Mouse (Mus musculus): ENCODE results near the gene Fgf3.
"Not testable (repeated sequence)": the region's sequence is repeated elsewhere in the genome, so short reads cannot be mapped to it uniquely, and the experiment has no call there.

The Fgf3 gene

GRCm38 (mm10) chr7:144857158-144857557, 19.3 kb downstream of the Fgf3 start:
- no peak for ATAC-seq (ENCODE audit: insufficient number of reproducible peaks, low FRiP score, low TSS enrichment)

- ATAC-seq (ENCODE audit: insufficient number of reproducible peaks, low FRiP score, low TSS enrichment): no peak
These were observed 20.0 kb downstream of the Fgf3 start for GRCm38 (mm10) chr7:144857826-144858342.

- no peak for ATAC-seq (ENCODE audit: insufficient number of reproducible peaks, low FRiP score, low TSS enrichment)
These were observed 20.8 kb downstream of the Fgf3 start for GRCm38 (mm10) chr7:144858702-144859101.

GRCm38 (mm10) chr7:144861056-144861768, 23.3 kb downstream of the Fgf3 start:
- ATAC-seq (ENCODE audit: insufficient number of reproducible peaks, low FRiP score, low TSS enrichment): no peak

- no peak for ATAC-seq (ENCODE audit: insufficient number of reproducible peaks, low FRiP score, low TSS enrichment)
These were observed 23.8 kb downstream of the Fgf3 start for GRCm38 (mm10) chr7:144861769-144862070.

- ATAC-seq (ENCODE audit: insufficient number of reproducible peaks, low FRiP score, low TSS enrichment): no peak
These were observed 24.2 kb downstream of the Fgf3 start for GRCm38 (mm10) chr7:144862126-144862525.

- ATAC-seq (ENCODE audit: insufficient number of reproducible peaks, low FRiP score, low TSS enrichment): no peak
These were observed 24.8 kb downstream of the Fgf3 start for GRCm38 (mm10) chr7:144862712-144863111.

- no peak for ATAC-seq (ENCODE audit: insufficient number of reproducible peaks, low FRiP score, low TSS enrichment)
These were observed 25.3 kb downstream of the Fgf3 start for GRCm38 (mm10) chr7:144863196-144863595.

GRCm38 (mm10) chr7:144864160-144864670, 26.3 kb downstream of the Fgf3 start:
- ATAC-seq (ENCODE audit: insufficient number of reproducible peaks, low FRiP score, low TSS enrichment): no peak

- no peak for ATAC-seq (ENCODE audit: insufficient number of reproducible peaks, low FRiP score, low TSS enrichment)
These were observed 29.3 kb downstream of the Fgf3 start for GRCm38 (mm10) chr7:144867161-144867560.

GRCm38 (mm10) chr7:144867602-144868001, 29.7 kb downstream of the Fgf3 start:
- ATAC-seq (ENCODE audit: insufficient number of reproducible peaks, low FRiP score, low TSS enrichment): no peak

GRCm38 (mm10) chr7:144872420-144872819, 34.5 kb downstream of the Fgf3 start:
- ATAC-seq (ENCODE audit: insufficient number of reproducible peaks, low FRiP score, low TSS enrichment): no peak

- no peak for ATAC-seq (ENCODE audit: insufficient number of reproducible peaks, low FRiP score, low TSS enrichment)
These were observed 35.3 kb downstream of the Fgf3 start for GRCm38 (mm10) chr7:144873160-144873559.

GRCm38 (mm10) chr7:144874226-144874625, 36.3 kb downstream of the Fgf3 start:
- no peak for ATAC-seq (ENCODE audit: insufficient number of reproducible peaks, low FRiP score, low TSS enrichment)

GRCm38 (mm10) chr7:144878401-144878800, 40.5 kb downstream of the Fgf3 start:
- ATAC-seq (ENCODE audit: insufficient number of reproducible peaks, low FRiP score, low TSS enrichment): no peak

GRCm38 (mm10) chr7:144883106-144883505, 45.2 kb downstream of the Fgf3 start:
- no peak for ATAC-seq (ENCODE audit: insufficient number of reproducible peaks, low FRiP score, low TSS enrichment)

GRCm38 (mm10) chr7:144887672-144888071, 49.8 kb downstream of the Fgf3 start:
- no peak for ATAC-seq (ENCODE audit: insufficient number of reproducible peaks, low FRiP score, low TSS enrichment)

GRCm38 (mm10) chr7:144888564-144889299, 50.8 kb downstream of the Fgf3 start:
- ATAC-seq (ENCODE audit: insufficient number of reproducible peaks, low FRiP score, low TSS enrichment): no peak

- ATAC-seq (ENCODE audit: insufficient number of reproducible peaks, low FRiP score, low TSS enrichment): not testable (repeated sequence)
These were observed 52.8 kb downstream of the Fgf3 start for GRCm38 (mm10) chr7:144890661-144891060.

GRCm38 (mm10) chr7:144891863-144892262, 54.0 kb downstream of the Fgf3 start:
- no peak for ATAC-seq (ENCODE audit: insufficient number of reproducible peaks, low FRiP score, low TSS enrichment)

GRCm38 (mm10) chr7:144892322-144892721, 54.4 kb downstream of the Fgf3 start:
- no peak for ATAC-seq (ENCODE audit: insufficient number of reproducible peaks, low FRiP score, low TSS enrichment)

All from cerebellum, adult (tissue).